Mouse (Mus musculus) cerebellum, postnatal 4 days (tissue): ENCODE data around the gene Hsf2bp.

Experiments used
- DNase-seq, 2 experiments: peaks; one replicate each; pipeline ENCODE4 v3.0.0; 2022; ENCODE audit warnings: low spot score in 2 of 2, mixed read lengths in 1 of 2

Gene Hsf2bp

GRCm38 (mm10) chr17:31905791-31906211 lies 130.3 kb downstream of the Hsf2bp start:
- peak in 1 of 2 experiments; percentile 15 for DNase-seq

GRCm38 (mm10) chr17:31905201-31905790 lies 130.9 kb downstream of the Hsf2bp start:
- DNase-seq, result peak in 1 of 2 experiments; percentile 10

GRCm38 (mm10) chr17:31904036-31904435 lies 132.1 kb downstream of the Hsf2bp start:
- DNase-seq, result peak in 1 of 2 experiments; percentile 16

DNA sequence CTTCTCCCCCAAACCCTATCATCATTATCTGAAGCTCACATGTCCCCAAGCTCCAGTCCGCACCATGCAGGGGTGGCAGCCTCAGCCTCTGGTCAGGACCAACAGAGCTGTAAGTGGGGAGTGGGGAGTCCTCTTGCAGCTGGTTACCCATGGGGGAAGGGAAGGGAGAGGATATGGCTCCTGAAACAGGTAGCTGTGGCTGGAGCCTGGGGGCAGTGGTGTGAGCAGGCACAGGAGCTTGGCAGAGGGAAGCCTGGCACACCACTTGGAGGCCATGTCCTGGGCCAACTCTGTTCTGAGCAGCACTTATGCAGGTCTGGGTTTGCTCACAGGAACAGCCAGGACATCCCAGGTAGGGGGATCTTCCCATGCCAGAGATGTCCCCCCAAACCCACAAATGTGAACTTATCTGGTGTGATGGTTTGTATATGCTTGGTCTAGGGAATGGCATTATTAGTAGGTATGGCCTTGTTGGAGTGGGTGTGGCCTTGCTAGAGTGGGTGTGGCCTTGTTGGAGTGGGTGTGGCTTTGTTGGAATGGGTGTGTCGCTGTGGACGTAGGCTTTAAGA lies 133.4 kb downstream of the Hsf2bp start:
- peak in 1 of 2 experiments; percentile 13 for DNase-seq

DNA sequence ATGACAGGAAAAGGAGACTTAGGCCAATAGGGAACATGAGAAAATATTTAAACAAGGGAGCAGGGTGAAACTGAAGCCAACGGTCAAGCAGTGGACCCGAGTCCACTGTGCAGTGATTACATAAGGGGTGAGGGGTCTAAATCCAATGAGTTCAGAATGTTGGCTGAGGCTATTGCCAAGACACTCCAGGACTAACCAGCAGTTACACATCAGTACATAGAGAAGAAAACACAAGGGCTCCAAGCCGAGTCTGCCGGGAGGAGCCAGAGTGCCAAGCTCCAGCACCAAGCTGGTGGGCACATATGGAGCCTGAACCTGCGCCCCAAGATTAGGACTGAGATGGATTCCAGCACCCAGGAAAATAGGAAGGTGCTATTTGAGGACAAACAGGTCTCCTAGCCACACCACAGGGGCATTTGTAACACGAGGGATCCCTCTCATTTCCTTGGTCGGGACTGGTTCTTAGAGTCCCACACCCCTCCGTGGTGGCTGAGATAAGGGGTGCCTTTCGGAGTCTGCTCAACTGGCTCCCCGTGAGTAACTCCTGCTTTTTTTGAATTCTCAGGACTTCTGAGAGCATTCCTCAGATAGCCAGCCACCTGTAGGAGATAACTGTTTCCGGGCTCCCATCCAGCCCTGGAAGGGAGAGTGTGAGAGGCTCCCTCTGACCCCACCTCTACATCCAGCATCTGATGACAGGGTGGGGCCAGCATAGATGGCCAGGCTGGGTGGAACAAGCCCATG lies 134.5 kb downstream of the Hsf2bp start:
- DNase-seq, result peak in 1 of 2 experiments; percentile 14

GRCm38 (mm10) chr17:31898941-31899340 lies 137.2 kb downstream of the Hsf2bp start:
- no peak for DNase-seq

DNA sequence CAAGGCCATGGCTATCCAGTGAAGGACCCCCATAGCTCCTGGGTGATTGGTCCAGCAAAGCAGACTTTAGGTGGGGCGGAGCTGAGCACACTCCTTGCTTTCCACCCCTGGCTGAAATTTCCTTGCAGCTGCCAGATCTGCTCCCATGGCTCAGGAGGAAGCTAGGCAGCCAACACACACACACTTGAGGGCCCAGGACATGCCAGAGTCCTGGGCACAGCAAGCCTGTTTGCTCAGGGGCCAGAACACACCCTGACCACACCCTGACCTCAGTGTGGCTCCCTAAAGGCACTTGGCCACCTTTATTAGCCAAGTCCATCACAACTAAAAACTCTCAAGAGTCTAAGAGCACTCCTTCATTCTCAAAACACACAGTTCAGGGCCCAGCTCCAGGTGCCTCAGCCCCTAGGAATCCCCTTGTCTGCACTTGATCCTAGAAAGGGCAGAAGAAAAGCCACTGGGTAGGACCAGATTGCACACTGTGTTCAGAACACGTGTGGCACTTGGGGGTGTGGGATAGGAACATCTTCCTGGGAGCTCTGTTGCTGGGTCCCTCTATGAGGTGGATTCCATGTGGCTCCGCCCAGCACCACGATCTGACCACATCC lies 138.9 kb downstream of the Hsf2bp start:
- DNase-seq, result peak in 1 of 2 experiments; percentile 2

DNA sequence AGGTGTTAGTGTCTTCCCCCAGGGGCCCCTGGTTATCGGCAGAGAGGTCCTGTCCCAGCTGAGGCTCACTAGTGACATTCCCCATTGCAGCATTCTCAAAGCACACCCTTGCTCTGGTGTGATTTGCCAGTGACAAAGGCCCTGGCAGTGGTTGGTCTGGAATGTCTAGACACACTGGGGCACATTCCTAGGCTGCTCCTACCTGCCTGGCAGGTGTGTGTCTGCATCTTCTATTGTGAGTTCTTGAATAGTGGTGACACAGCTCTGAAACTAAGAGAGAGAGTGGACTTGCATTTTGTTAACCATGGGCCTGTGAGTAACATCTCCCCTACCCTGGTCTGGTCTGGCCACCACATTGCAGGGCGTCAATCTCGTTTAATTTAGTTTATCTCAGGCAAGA lies 139.4 kb downstream of the Hsf2bp start:
- peak in 1 of 2 experiments; percentile 6 for DNase-seq

- DNase-seq, result no peak
Observed at GRCm38 (mm10) chr17:31896311-31896710, 139.8 kb downstream of the Hsf2bp start.
